Mouse (Mus musculus): ENCODE data around the gene Ptk7. TPM values are rescaled to one million over a fixed set of nuclear protein-coding genes. Genes with fewer than 3 reads are reported as not detected.

The Ptk7 gene
- total and polyA plus RNA-seq, 3 experiments, result 0.11 to 4.8 (median 0.29) TPM

- TF ChIP-seq HCFC1 (IDR thresholded peaks at IDR 0.05; ENCODE audit: low read depth, low read length) (no peak), MEF2A (IDR thresholded peaks at IDR 0.05; ENCODE audit: borderline replicate concordance, low read depth, low read length) (no peak), MXI1 (IDR thresholded peaks at IDR 0.05; ENCODE audit: low read depth, low read length) (no peak), NELFE (IDR thresholded peaks at IDR 0.05; ENCODE audit: low read depth, low read length) (no peak), CTCF (conservative IDR thresholded peaks at IDR 0.05 in 1 of 2, IDR thresholded peaks at IDR 0.05 in 1 of 2; ENCODE audit: low read depth in 2 of 2, low read length in 2 of 2) (no peak), MAFK (IDR thresholded peaks at IDR 0.05; ENCODE audit: insufficient replicate concordance, low read length) (no peak), USF2 (conservative IDR thresholded peaks at IDR 0.05; ENCODE audit: low read depth, low read length) (no peak), SMC3 (IDR thresholded peaks at IDR 0.05; ENCODE audit: low read depth, low read length) (no peak), SIN3A (IDR thresholded peaks at IDR 0.05; ENCODE audit: low read length) (no peak), BHLHE40 (IDR thresholded peaks at IDR 0.05; ENCODE audit: low read depth, low read length) (no peak), GABPA (IDR thresholded peaks at IDR 0.05; ENCODE audit: insufficient replicate concordance, low read depth, low read length) (no peak)
- peaks cover 12 to 39% of the 10 kb centered on the region in 2 experiments for H3K4me1 ChIP-seq (ENCODE audit: control insufficient read depth in 1 of 2, insufficient read depth in 2 of 2)
- peak within 1 kb of the TSS; percentile 77 to 99 (median 86) for H3K4me3 ChIP-seq (replicated peaks in 1 of 3; ENCODE audit: low read depth in 2 of 3, low read length in 2 of 3, poor library complexity in 1 of 3)
- in situ Hi-C loops (cut with MboI; ENCODE audit: low pct_ligation_motif_present, low pct_unique_long_range_greater_than_20kb, low sequenced_read_pairs) (no loop called here), dilution Hi-C loops (cut with MboI; ENCODE audit: extremely low pct_ligation_motif_present, extremely low pct_unique_long_range_greater_than_20kb, low sequenced_read_pairs) (no loop called here)
- no peaks in the 10 kb centered on the region for H3K27me3 ChIP-seq (replicated peaks)
- peaks cover 48 to 61% of the 10 kb centered on the region in 2 experiments for H3K36me3 ChIP-seq (replicated peaks in 1 of 2; ENCODE audit: control insufficient read depth in 1 of 2, insufficient read depth in 1 of 2, low read length in 1 of 2)
- no peak within 1 kb of the TSS for H3K27ac ChIP-seq (ENCODE audit: insufficient read depth, low read depth)
- no peaks in the 10 kb centered on the region for H3K9me3 ChIP-seq (replicated peaks; ENCODE audit: low read length)
- H3K4me2 ChIP-seq (ENCODE audit: insufficient read depth, low read depth, poor library complexity, severe bottlenecking), result peak within 1 kb of the TSS; percentile 81
- H3K9ac ChIP-seq (ENCODE audit: insufficient read depth, low read depth), result peak within 1 kb of the TSS; percentile 99
- no peak for DNase-seq (ENCODE audit: extremely low read depth)
- H3K79me2 ChIP-seq (replicated peaks; ENCODE audit: control insufficient read depth, extremely low read depth, insufficient read depth, poor library complexity, severe bottlenecking), result peaks cover 33% of the 10 kb centered on the region
Observed at GRCm38 (mm10) chr17:46678416-46678815, 49.1 kb upstream of the Ptk7 start, which contains the start of gene Mea1. Gene Mea1 (plus strand): TSS chr17:46678793.

- Histone ChIP-seq H3K4me2 (ENCODE audit: insufficient read depth, low read depth, poor library complexity, severe bottlenecking) (peak overlapping the region; percentile 14; the same call in 1 of the 2 replicates), H3K4me3 (replicated peaks in 1 of 3; ENCODE audit: low read depth in 2 of 3, low read length in 2 of 3, poor library complexity in 1 of 3) (peak overlapping the region; percentile 18 to 94 (median 81)), H3K36me3 (replicated peaks in 1 of 2; ENCODE audit: control insufficient read depth in 1 of 2, insufficient read depth in 1 of 2, low read length in 1 of 2) (peaks cover 61 to 76% of the 10 kb centered on the region in 2 experiments), H3K9ac (ENCODE audit: insufficient read depth, low read depth) (peak overlapping the region; percentile 33), H3K79me2 (replicated peaks; ENCODE audit: control insufficient read depth, extremely low read depth, insufficient read depth, poor library complexity, severe bottlenecking) (peaks cover 39% of the 10 kb centered on the region), H3K9me3 (replicated peaks; ENCODE audit: low read length) (peaks cover 3% of the 10 kb centered on the region), H3K27me3 (replicated peaks) (no peaks in the 10 kb centered on the region), H3K4me1 (ENCODE audit: control insufficient read depth in 1 of 2, insufficient read depth in 2 of 2) (peaks cover 13 to 44% of the 10 kb centered on the region in 2 experiments), H3K27ac (ENCODE audit: insufficient read depth, low read depth) (peak overlapping the region; percentile 30)
- dilution Hi-C loops (cut with MboI; ENCODE audit: extremely low pct_ligation_motif_present, extremely low pct_unique_long_range_greater_than_20kb, low sequenced_read_pairs), result no loop called here
- no peak for DNase-seq (ENCODE audit: extremely low read depth)
- in situ Hi-C loops (cut with MboI; ENCODE audit: low pct_ligation_motif_present, low pct_unique_long_range_greater_than_20kb, low sequenced_read_pairs), result no loop called here
- TF ChIP-seq MEF2A (IDR thresholded peaks at IDR 0.05; ENCODE audit: borderline replicate concordance, low read depth, low read length), result no peak
- no peak for TF ChIP-seq E2F4 (IDR thresholded peaks at IDR 0.05; ENCODE audit: insufficient replicate concordance, low read depth, low read length)
- TF ChIP-seq ZNF384 (IDR thresholded peaks at IDR 0.05; ENCODE audit: low read depth, low read length), result no peak
- no peak for TF ChIP-seq ZC3H11A (IDR thresholded peaks at IDR 0.05; ENCODE audit: low read depth, low read length)
- TF ChIP-seq PAX5 (IDR thresholded peaks at IDR 0.05; ENCODE audit: low read length), result no peak
- TF ChIP-seq TBP (conservative IDR thresholded peaks at IDR 0.05; ENCODE audit: low read depth, low read length), result no peak
- TF ChIP-seq TCF12 (IDR thresholded peaks at IDR 0.05; ENCODE audit: low read depth, low read length), result no peak
- TF ChIP-seq MYC (IDR thresholded peaks at IDR 0.05; ENCODE audit: low read depth, low read length), result no peak
- TF ChIP-seq MAFK (IDR thresholded peaks at IDR 0.05; ENCODE audit: insufficient replicate concordance, low read length), result no peak
- no peak for TF ChIP-seq MAZ (IDR thresholded peaks at IDR 0.05; ENCODE audit: low read depth, low read length)
- no peak for TF ChIP-seq BHLHE40 (IDR thresholded peaks at IDR 0.05; ENCODE audit: low read depth, low read length)
- no peak for TF ChIP-seq MXI1 (IDR thresholded peaks at IDR 0.05; ENCODE audit: low read depth, low read length)
- no peak for TF ChIP-seq JUND (conservative IDR thresholded peaks at IDR 0.05; ENCODE audit: low read depth, low read length)
- no peak for TF ChIP-seq CHD1 (IDR thresholded peaks at IDR 0.05; ENCODE audit: low read depth, low read length)
- TF ChIP-seq SIN3A (IDR thresholded peaks at IDR 0.05; ENCODE audit: low read length), result no peak
- no peak for TF ChIP-seq JUN (IDR thresholded peaks at IDR 0.05; ENCODE audit: insufficient read depth, low read depth, low read length)
- no peak for TF ChIP-seq USF1 (IDR thresholded peaks at IDR 0.05; ENCODE audit: low read depth, low read length)
- no peak for TF ChIP-seq IRF4 (IDR thresholded peaks at IDR 0.05; ENCODE audit: low read depth, low read length)
Observed at GRCm38 (mm10) chr17:46674530-46675283, 45.4 kb upstream of the Ptk7 start.
